Mouse (Mus musculus) layer of hippocampus, postnatal 25 days (tissue): ENCODE measurements around the gene Sephs2. TPM values are rescaled to one million over a fixed set of nuclear protein-coding genes. Genes with fewer than 3 reads are reported as not detected.
"Not testable (repeated sequence)": the region's sequence is repeated elsewhere in the genome, so short reads cannot be mapped to it uniquely, and the experiment has no call there.

ENCODE experiments used
- DNase-seq, 2 experiments: peaks; one replicate each; pipeline ENCODE4 v3.0.0; 2022; ENCODE audit warnings: mixed read lengths in 2 of 2, low spot score in 1 of 2; ENCODE audit errors: extremely low spot score in 1 of 2
- total RNA-seq, 2 experiments: library from RNA; stranded (reverse); gene quantifications; 2 replicates each; pipeline ENCODE4 v1.2.3; 2021

Gene Sephs2
- total RNA-seq, 2 experiments from 2014 or later: 43.0 to 43.8 TPM

- DNase-seq: no peak
These were observed 1.3 kb downstream of the Sephs2 start for GRCm38 (mm10) chr7:127272566-127272965.

- no peak for DNase-seq
These were observed 2.8 kb downstream of the Sephs2 start for GRCm38 (mm10) chr7:127271093-127271492.

GRCm38 (mm10) chr7:127270666-127271065 is 3.2 kb downstream of the Sephs2 start:
- no peak for DNase-seq

- no peak for DNase-seq
These were observed 3.6 kb downstream of the Sephs2 start for GRCm38 (mm10) chr7:127270256-127270655.

GRCm38 (mm10) chr7:127263526-127263925 is 10.3 kb downstream of the Sephs2 start:
- no peak for DNase-seq

- no peak for DNase-seq
These were observed 11.5 kb downstream of the Sephs2 start for GRCm38 (mm10) chr7:127262218-127262961.

GRCm38 (mm10) chr7:127260309-127261111 is 13.3 kb downstream of the Sephs2 start, which contains the start of gene Dctpp1:
Gene Dctpp1, minus strand, starts transcription at chr7:127260709.
- DNase-seq: peak; percentile 85 to 88

- no peak for DNase-seq
These were observed 14.5 kb downstream of the Sephs2 start for GRCm38 (mm10) chr7:127259186-127259905.

- DNase-seq: no peak
These were observed 17.3 kb downstream of the Sephs2 start for GRCm38 (mm10) chr7:127256518-127256917.

- DNase-seq: no peak
These were observed 17.9 kb downstream of the Sephs2 start for GRCm38 (mm10) chr7:127255965-127256364.

- DNase-seq: no peak
These were observed 18.8 kb downstream of the Sephs2 start for GRCm38 (mm10) chr7:127255008-127255407.

- DNase-seq: peak; percentile 90 to 91
These were observed 19.8 kb downstream of the Sephs2 start for GRCm38 (mm10) chr7:127253821-127254769.

- DNase-seq: no peak
These were observed 20.5 kb downstream of the Sephs2 start for GRCm38 (mm10) chr7:127253341-127253740.

- no peak for DNase-seq
These were observed 21.4 kb downstream of the Sephs2 start for GRCm38 (mm10) chr7:127252414-127252813.

- not testable (repeated sequence) for DNase-seq
These were observed 23.3 kb downstream of the Sephs2 start for GRCm38 (mm10) chr7:127250511-127250910.

GRCm38 (mm10) chr7:127244658-127245510 is 29.0 kb downstream of the Sephs2 start:
- no peak for DNase-seq

GRCm38 (mm10) chr7:127243870-127244657 is 29.8 kb downstream of the Sephs2 start, which contains the start of gene Zfp771:
Gene Zfp771, plus strand, starts transcription at chr7:127244274.
- peak; percentile 81 to 89 for DNase-seq

- DNase-seq: no peak
These were observed 30.4 kb downstream of the Sephs2 start for GRCm38 (mm10) chr7:127243361-127243867.
